Mouse (Mus musculus): ENCODE measurements around the gene Map6. TPM values are rescaled to one million over a fixed set of nuclear protein-coding genes. Genes with fewer than 3 reads are reported as not detected.
A peak's percentile ranks its signal among the peaks of the same experiment; 100 is the strongest.

The Map6 gene
- 9.6 and 10.2 TPM in 2 replicates for polyA plus RNA-seq (2014; fragmentation: Nextera tagmentation; extraction: Ambion mirVana)

- no peak within 1 kb of the TSS; the same call in 1 of the 2 replicates for H3K27ac ChIP-seq (replicated peaks; ENCODE audit: low read depth, low read length)
Measured at GRCm38 (mm10) chr7:99267251-99267896, at the start of gene Map6. Map6 (plus strand) TSS chr7:99267447.

GRCm38 (mm10) chr7:99224225-99224624 lies 43.0 kb upstream of the Map6 start:
- 68% methylated on average over 7 of the region's 7 CpGs for WGBS
- DNase-seq (ENCODE audit: low spot score), result no peak
- H3K9ac ChIP-seq (ENCODE audit: low read depth, low read length), result no peak overlapping the region
- H3K36me3 ChIP-seq (ENCODE audit: control insufficient read depth, insufficient read depth, low read length), result no peaks in the 10 kb centered on the region
- H3K27me3 ChIP-seq (replicated peaks; ENCODE audit: control insufficient read depth, insufficient read depth, low read length), result no peaks in the 10 kb centered on the region
- no peaks in the 10 kb centered on the region for H3K4me1 ChIP-seq (ENCODE audit: control insufficient read depth, insufficient read depth, low read length)
- no peak overlapping the region for H3K27ac ChIP-seq (replicated peaks; ENCODE audit: low read depth, low read length)
- ATAC-seq (ENCODE audit: low read depth), result no peak
- no peak overlapping the region for H3K4me3 ChIP-seq (ENCODE audit: low read depth, low read length)
- no peaks in the 10 kb centered on the region for H3K9me3 ChIP-seq (ENCODE audit: control insufficient read depth, low read length)
- H3K4me2 ChIP-seq (ENCODE audit: low read depth, low read length), result no peak overlapping the region

More at GRCm38 (mm10) chr7:99267251-99267896, at the start of gene Map6:
- ATAC-seq (ENCODE audit: low read depth) (peak; percentile 64), DNase-seq (ENCODE audit: low spot score) (peak; percentile 62)
- peak within 1 kb of the TSS; percentile 82 for H3K4me2 ChIP-seq (ENCODE audit: low read depth, low read length)
- H3K9ac ChIP-seq (ENCODE audit: low read depth, low read length), result peak within 1 kb of the TSS; percentile 55
- H3K36me3 ChIP-seq (ENCODE audit: control insufficient read depth, insufficient read depth, low read length), result no peaks in the 10 kb centered on the region
- peaks cover 58% of the 10 kb centered on the region for H3K27me3 ChIP-seq (replicated peaks; ENCODE audit: control insufficient read depth, insufficient read depth, low read length)
- H3K9me3 ChIP-seq (ENCODE audit: control insufficient read depth, low read length), result no peaks in the 10 kb centered on the region
- under 1% methylated on average over 34 of the region's 34 CpGs for WGBS
- peak within 1 kb of the TSS; percentile 53 for H3K4me3 ChIP-seq (ENCODE audit: low read depth, low read length)
- no peaks in the 10 kb centered on the region for H3K4me1 ChIP-seq (ENCODE audit: control insufficient read depth, insufficient read depth, low read length)

GRCm38 (mm10) chr7:99224648-99225190 lies 42.5 kb upstream of the Map6 start:
- WGBS, result 29% methylated on average over 1 of the region's 1 CpGs
- Histone ChIP-seq H3K4me2 (ENCODE audit: low read depth, low read length) (no peak overlapping the region), H3K36me3 (ENCODE audit: control insufficient read depth, insufficient read depth, low read length) (no peaks in the 10 kb centered on the region), H3K27ac (replicated peaks; ENCODE audit: low read depth, low read length) (no peak overlapping the region), H3K9me3 (ENCODE audit: control insufficient read depth, low read length) (no peaks in the 10 kb centered on the region), H3K27me3 (replicated peaks; ENCODE audit: control insufficient read depth, insufficient read depth, low read length) (no peaks in the 10 kb centered on the region), H3K4me3 (ENCODE audit: low read depth, low read length) (no peak overlapping the region), H3K9ac (ENCODE audit: low read depth, low read length) (no peak overlapping the region), H3K4me1 (ENCODE audit: control insufficient read depth, insufficient read depth, low read length) (no peaks in the 10 kb centered on the region)
- DNase-seq (ENCODE audit: low spot score) (no peak), ATAC-seq (ENCODE audit: low read depth) (no peak)

DNA sequence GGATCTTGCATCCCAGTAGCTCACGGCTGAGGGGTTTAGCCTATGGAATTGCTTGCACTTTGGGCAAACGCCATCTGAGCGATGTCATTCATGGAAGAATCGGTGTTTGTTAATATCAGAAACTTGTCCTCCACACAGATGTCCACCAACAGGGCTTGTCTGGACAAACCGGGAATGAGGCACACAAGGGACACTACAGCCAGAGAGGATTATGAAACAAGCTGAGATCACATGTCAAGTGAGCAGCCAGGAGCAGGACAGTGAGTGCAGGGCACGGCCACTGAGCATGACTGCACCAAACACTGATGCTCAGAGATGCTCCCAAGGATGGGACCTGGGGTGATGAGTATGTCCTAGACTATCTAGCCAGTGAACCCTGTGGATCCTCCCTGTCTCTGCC lies 41.8 kb upstream of the Map6 start:
- Histone ChIP-seq H3K27me3 (replicated peaks; ENCODE audit: control insufficient read depth, insufficient read depth, low read length) (no peaks in the 10 kb centered on the region), H3K4me3 (ENCODE audit: low read depth, low read length) (no peak overlapping the region), H3K4me2 (ENCODE audit: low read depth, low read length) (no peak overlapping the region), H3K4me1 (ENCODE audit: control insufficient read depth, insufficient read depth, low read length) (no peaks in the 10 kb centered on the region), H3K36me3 (ENCODE audit: control insufficient read depth, insufficient read depth, low read length) (no peaks in the 10 kb centered on the region), H3K9ac (ENCODE audit: low read depth, low read length) (no peak overlapping the region), H3K9me3 (ENCODE audit: control insufficient read depth, low read length) (no peaks in the 10 kb centered on the region), H3K27ac (replicated peaks; ENCODE audit: low read depth, low read length) (no peak overlapping the region)
- DNase-seq (ENCODE audit: low spot score) (no peak), ATAC-seq (ENCODE audit: low read depth) (no peak)
- WGBS, result 71% methylated on average over 6 of the region's 6 CpGs

DNA sequence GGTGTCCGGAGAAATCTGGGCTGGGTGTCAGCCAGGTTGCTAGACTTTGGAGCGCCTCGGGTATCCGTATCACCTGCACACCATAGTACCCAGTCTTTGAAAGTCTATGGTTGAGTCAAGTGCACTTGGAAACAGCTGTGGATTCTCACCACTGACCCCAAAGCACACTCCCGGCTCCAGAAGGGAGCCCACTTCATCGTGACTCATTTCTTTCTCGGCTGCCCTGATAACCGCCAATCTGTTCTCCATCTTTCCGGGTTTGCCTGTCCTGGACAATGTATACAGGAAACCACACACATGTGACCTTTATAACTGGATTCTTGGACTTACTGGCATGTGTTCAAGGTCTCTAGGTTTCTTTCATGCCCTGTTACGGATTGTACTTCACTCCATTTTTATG lies 40.6 kb upstream of the Map6 start:
- Histone ChIP-seq H3K27me3 (replicated peaks; ENCODE audit: control insufficient read depth, insufficient read depth, low read length) (no peaks in the 10 kb centered on the region), H3K27ac (replicated peaks; ENCODE audit: low read depth, low read length) (no peak overlapping the region), H3K9ac (ENCODE audit: low read depth, low read length) (no peak overlapping the region), H3K4me2 (ENCODE audit: low read depth, low read length) (no peak overlapping the region), H3K36me3 (ENCODE audit: control insufficient read depth, insufficient read depth, low read length) (no peaks in the 10 kb centered on the region), H3K4me3 (ENCODE audit: low read depth, low read length) (no peak overlapping the region), H3K4me1 (ENCODE audit: control insufficient read depth, insufficient read depth, low read length) (no peaks in the 10 kb centered on the region), H3K9me3 (ENCODE audit: control insufficient read depth, low read length) (no peaks in the 10 kb centered on the region)
- ATAC-seq (ENCODE audit: low read depth) (no peak), DNase-seq (ENCODE audit: low spot score) (no peak)
- WGBS, result 82% methylated on average over 10 of the region's 10 CpGs

DNA sequence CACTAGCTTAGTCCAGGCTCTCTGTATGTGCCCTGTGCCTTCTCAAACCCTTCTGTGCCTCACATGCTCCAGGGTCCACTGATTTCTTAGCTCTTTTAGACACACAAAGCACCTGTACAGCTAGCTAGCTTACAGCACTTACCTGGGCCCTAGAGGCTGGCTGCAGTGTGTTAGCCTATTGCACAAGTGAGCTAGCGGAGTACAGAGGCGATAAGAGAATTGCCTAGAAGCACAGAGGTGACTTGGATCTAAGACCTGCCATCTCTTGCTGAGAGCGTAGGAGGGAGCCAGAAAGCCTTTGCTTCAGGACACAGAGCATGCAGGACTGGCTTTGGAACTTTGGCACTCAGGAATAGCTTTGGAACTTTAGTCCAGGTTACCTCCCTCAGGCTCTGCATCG lies 40.0 kb upstream of the Map6 start:
- no peak for ATAC-seq (ENCODE audit: low read depth)

GRCm38 (mm10) chr7:99228825-99229224 lies 38.4 kb upstream of the Map6 start:
- Histone ChIP-seq H3K4me3 (ENCODE audit: low read depth, low read length) (no peak overlapping the region), H3K27me3 (replicated peaks; ENCODE audit: control insufficient read depth, insufficient read depth, low read length) (no peaks in the 10 kb centered on the region), H3K27ac (replicated peaks; ENCODE audit: low read depth, low read length) (no peak overlapping the region), H3K4me2 (ENCODE audit: low read depth, low read length) (no peak overlapping the region), H3K9ac (ENCODE audit: low read depth, low read length) (no peak overlapping the region), H3K9me3 (ENCODE audit: control insufficient read depth, low read length) (no peaks in the 10 kb centered on the region), H3K4me1 (ENCODE audit: control insufficient read depth, insufficient read depth, low read length) (no peaks in the 10 kb centered on the region), H3K36me3 (ENCODE audit: control insufficient read depth, insufficient read depth, low read length) (no peaks in the 10 kb centered on the region)
- ATAC-seq (ENCODE audit: low read depth) (no peak), DNase-seq (ENCODE audit: low spot score) (no peak)
- 76% methylated on average over 8 of the region's 8 CpGs for WGBS

More for the DNA sequence above, 40.0 kb upstream of the Map6 start:
- H3K9me3 ChIP-seq (ENCODE audit: control insufficient read depth, low read length), result no peaks in the 10 kb centered on the region
- H3K4me1 ChIP-seq (ENCODE audit: control insufficient read depth, insufficient read depth, low read length), result no peaks in the 10 kb centered on the region
- H3K4me2 ChIP-seq (ENCODE audit: low read depth, low read length), result no peak overlapping the region
- H3K27ac ChIP-seq (replicated peaks; ENCODE audit: low read depth, low read length), result no peak overlapping the region
- no peak overlapping the region for H3K4me3 ChIP-seq (ENCODE audit: low read depth, low read length)
- no peak overlapping the region for H3K9ac ChIP-seq (ENCODE audit: low read depth, low read length)
- no peaks in the 10 kb centered on the region for H3K27me3 ChIP-seq (replicated peaks; ENCODE audit: control insufficient read depth, insufficient read depth, low read length)
- H3K36me3 ChIP-seq (ENCODE audit: control insufficient read depth, insufficient read depth, low read length), result no peaks in the 10 kb centered on the region
- 93% methylated on average over 4 of the region's 4 CpGs for WGBS
- no peak for DNase-seq (ENCODE audit: low spot score)

GRCm38 (mm10) chr7:99229411-99229810 lies 37.8 kb upstream of the Map6 start:
- Histone ChIP-seq H3K9ac (ENCODE audit: low read depth, low read length) (no peak overlapping the region), H3K27me3 (replicated peaks; ENCODE audit: control insufficient read depth, insufficient read depth, low read length) (no peaks in the 10 kb centered on the region), H3K4me1 (ENCODE audit: control insufficient read depth, insufficient read depth, low read length) (no peaks in the 10 kb centered on the region), H3K36me3 (ENCODE audit: control insufficient read depth, insufficient read depth, low read length) (no peaks in the 10 kb centered on the region), H3K27ac (replicated peaks; ENCODE audit: low read depth, low read length) (no peak overlapping the region), H3K4me3 (ENCODE audit: low read depth, low read length) (no peak overlapping the region), H3K9me3 (ENCODE audit: control insufficient read depth, low read length) (no peaks in the 10 kb centered on the region), H3K4me2 (ENCODE audit: low read depth, low read length) (no peak overlapping the region)
- WGBS, result 33% methylated on average over 2 of the region's 2 CpGs
- peak; percentile 40 for DNase-seq (ENCODE audit: low spot score)
- ATAC-seq (ENCODE audit: low read depth), result no peak

Measured in embryonic facial prominence, embryonic 14.5 days (tissue).